Mouse (Mus musculus): ENCODE measurements around the gene Msi2. TPM values are rescaled to one million over a fixed set of nuclear protein-coding genes. Genes with fewer than 3 reads are reported as not detected.

The Msi2 gene
- polyA plus RNA-seq, 1 experiment from 2014 or later, result 13.1 TPM

GRCm38 (mm10) chr11:88720261-88721143, 2.2 kb upstream of the Msi2 start:
- no peaks in the 10 kb centered on the region for H3K36me3 ChIP-seq
- peaks cover 14% of the 10 kb centered on the region for H3K4me1 ChIP-seq
- no peaks in the 10 kb centered on the region for H3K9me3 ChIP-seq
- no peaks in the 10 kb centered on the region for H3K27me3 ChIP-seq
- no peak overlapping the region for H3K4me2 ChIP-seq
- H3K27ac ChIP-seq, result no peak overlapping the region
- ATAC-seq (ENCODE audit: insufficient number of reproducible peaks, low FRiP score, low TSS enrichment, low read depth), result no peak
- WGBS, result 80% methylated on average over 13 of the region's 13 CpGs
- no peak overlapping the region for H3K9ac ChIP-seq
- H3K4me3 ChIP-seq, result no peak overlapping the region

GRCm38 (mm10) chr11:88719601-88720000, 1.3 kb upstream of the Msi2 start:
- 55% methylated on average over 3 of the region's 3 CpGs for WGBS
- ATAC-seq (ENCODE audit: insufficient number of reproducible peaks, low FRiP score, low TSS enrichment, low read depth), result no peak
- no peak overlapping the region for H3K9ac ChIP-seq
- H3K4me1 ChIP-seq, result peaks cover 23% of the 10 kb centered on the region
- no peaks in the 10 kb centered on the region for H3K9me3 ChIP-seq
- H3K27me3 ChIP-seq, result no peaks in the 10 kb centered on the region
- H3K4me2 ChIP-seq, result peak overlapping the region; percentile 88; the same call in 1 of the 2 replicates
- no peak overlapping the region for H3K27ac ChIP-seq
- H3K36me3 ChIP-seq, result no peaks in the 10 kb centered on the region
- peak overlapping the region; percentile 93 for H3K4me3 ChIP-seq

GRCm38 (mm10) chr11:88718766-88719595, 668 bp upstream of the Msi2 start:
- peaks cover 26% of the 10 kb centered on the region for H3K4me1 ChIP-seq
- peak; percentile 26; the same call in 1 of the 2 replicates for ATAC-seq (ENCODE audit: insufficient number of reproducible peaks, low FRiP score, low TSS enrichment, low read depth)
- 5% methylated on average over 38 of the region's 38 CpGs for WGBS
- peak overlapping the region; percentile 88 for H3K4me2 ChIP-seq
- H3K9me3 ChIP-seq, result no peaks in the 10 kb centered on the region
- peak overlapping the region; percentile 93 for H3K4me3 ChIP-seq
- H3K9ac ChIP-seq, result peak overlapping the region; percentile 80
- no peaks in the 10 kb centered on the region for H3K36me3 ChIP-seq
- H3K27ac ChIP-seq, result peak overlapping the region; percentile 91
- H3K27me3 ChIP-seq, result no peaks in the 10 kb centered on the region

- peak overlapping the region; percentile 92 for H3K27ac ChIP-seq
- H3K9me3 ChIP-seq, result no peaks in the 10 kb centered on the region
- peaks cover 32% of the 10 kb centered on the region for H3K4me1 ChIP-seq
- peak overlapping the region; percentile 93 for H3K4me3 ChIP-seq
- no peaks in the 10 kb centered on the region for H3K27me3 ChIP-seq
- H3K9ac ChIP-seq, result peak overlapping the region; percentile 98
- H3K4me2 ChIP-seq, result peak overlapping the region; percentile 88
- ATAC-seq (ENCODE audit: insufficient number of reproducible peaks, low FRiP score, low TSS enrichment, low read depth), result peak; percentile 9; the same call in 1 of the 2 replicates
- 0% methylated on average over 34 of the region's 38 CpGs for WGBS
- no peaks in the 10 kb centered on the region; the same call in 1 of the 2 replicates for H3K36me3 ChIP-seq
Observed at GRCm38 (mm10) chr11:88717644-88718049, 666 bp downstream of the Msi2 start.

GRCm38 (mm10) chr11:88717016-88717643, 1.2 kb downstream of the Msi2 start:
- ATAC-seq (ENCODE audit: insufficient number of reproducible peaks, low FRiP score, low TSS enrichment, low read depth), result no peak
- Histone ChIP-seq H3K27ac (peak overlapping the region; percentile 92), H3K9me3 (no peaks in the 10 kb centered on the region), H3K9ac (peak overlapping the region; percentile 98), H3K4me2 (peak overlapping the region; percentile 88), H3K36me3 (peaks cover under 1% of the 10 kb centered on the region; the same call in 1 of the 2 replicates), H3K27me3 (no peaks in the 10 kb centered on the region), H3K4me1 (peaks cover 32% of the 10 kb centered on the region), H3K4me3 (peak overlapping the region; percentile 93)
- WGBS, result under 1% methylated on average over 19 of the region's 19 CpGs

GRCm38 (mm10) chr11:88716061-88716994, 2.0 kb downstream of the Msi2 start:
- Histone ChIP-seq H3K9ac (0 out of 2 replicates have a peak overlapping the region, but pooled peaks have one; percentile 23), H3K4me1 (peaks cover 32% of the 10 kb centered on the region), H3K36me3 (peaks cover 9% of the 10 kb centered on the region), H3K9me3 (no peaks in the 10 kb centered on the region), H3K27ac (peak overlapping the region; percentile 63), H3K4me2 (peak overlapping the region; percentile 88), H3K27me3 (no peaks in the 10 kb centered on the region), H3K4me3 (peak overlapping the region; percentile 93)
- no peak for ATAC-seq (ENCODE audit: insufficient number of reproducible peaks, low FRiP score, low TSS enrichment, low read depth)
- WGBS, result 2% methylated on average over 23 of the region's 23 CpGs

GRCm38 (mm10) chr11:88715299-88715698, 3.0 kb downstream of the Msi2 start:
- no peaks in the 10 kb centered on the region for H3K9me3 ChIP-seq
- peaks cover 14% of the 10 kb centered on the region for H3K36me3 ChIP-seq
- peaks cover 29% of the 10 kb centered on the region for H3K4me1 ChIP-seq
- no peak for ATAC-seq (ENCODE audit: insufficient number of reproducible peaks, low FRiP score, low TSS enrichment, low read depth)
- no peak overlapping the region for H3K9ac ChIP-seq
- peak overlapping the region; percentile 88 for H3K4me2 ChIP-seq
- H3K27ac ChIP-seq, result no peak overlapping the region
- WGBS, result 32% methylated on average over 7 of the region's 7 CpGs
- H3K4me3 ChIP-seq, result peak overlapping the region; percentile 93
- no peaks in the 10 kb centered on the region for H3K27me3 ChIP-seq

GRCm38 (mm10) chr11:88714127-88714526, 4.2 kb downstream of the Msi2 start:
- Histone ChIP-seq H3K4me3 (no peak overlapping the region), H3K27me3 (no peaks in the 10 kb centered on the region), H3K36me3 (peaks cover 20% of the 10 kb centered on the region), H3K4me2 (0 out of 2 replicates have a peak overlapping the region, but pooled peaks have one; percentile 12), H3K27ac (no peak overlapping the region), H3K4me1 (peaks cover 33% of the 10 kb centered on the region), H3K9me3 (no peaks in the 10 kb centered on the region), H3K9ac (no peak overlapping the region)
- 45% methylated on average over 7 of the region's 7 CpGs for WGBS
- no peak for ATAC-seq (ENCODE audit: insufficient number of reproducible peaks, low FRiP score, low TSS enrichment, low read depth)

GRCm38 (mm10) chr11:88713479-88713878, 4.8 kb downstream of the Msi2 start:
- H3K4me2 ChIP-seq, result no peak overlapping the region
- ATAC-seq (ENCODE audit: insufficient number of reproducible peaks, low FRiP score, low TSS enrichment, low read depth), result no peak
- peaks cover 30% of the 10 kb centered on the region for H3K4me1 ChIP-seq
- H3K27ac ChIP-seq, result no peak overlapping the region
- H3K9me3 ChIP-seq, result no peaks in the 10 kb centered on the region
- no peak overlapping the region for H3K9ac ChIP-seq
- no peaks in the 10 kb centered on the region for H3K27me3 ChIP-seq
- 37% methylated on average over 9 of the region's 9 CpGs for WGBS
- H3K4me3 ChIP-seq, result no peak overlapping the region
- peaks cover 20% of the 10 kb centered on the region for H3K36me3 ChIP-seq

- no peaks in the 10 kb centered on the region for H3K27me3 ChIP-seq
- peaks cover 40% of the 10 kb centered on the region for H3K36me3 ChIP-seq
- H3K9ac ChIP-seq, result no peak overlapping the region
- no peak overlapping the region for H3K4me3 ChIP-seq
- H3K27ac ChIP-seq, result no peak overlapping the region
- no peak overlapping the region for H3K4me2 ChIP-seq
- no peaks in the 10 kb centered on the region for H3K9me3 ChIP-seq
- no peak for ATAC-seq (ENCODE audit: insufficient number of reproducible peaks, low FRiP score, low TSS enrichment, low read depth)
- 79% methylated on average over 15 of the region's 15 CpGs for WGBS
- peaks cover 30% of the 10 kb centered on the region for H3K4me1 ChIP-seq
Observed at GRCm38 (mm10) chr11:88709876-88710614, 8.3 kb downstream of the Msi2 start.
